Mouse (Mus musculus): ENCODE data around the gene Rorc. TPM values are rescaled to one million over a fixed set of nuclear protein-coding genes. Genes with fewer than 3 reads are reported as not detected.

Gene Rorc
- polyA plus RNA-seq, 1 experiment: 0.66 TPM

DNA sequence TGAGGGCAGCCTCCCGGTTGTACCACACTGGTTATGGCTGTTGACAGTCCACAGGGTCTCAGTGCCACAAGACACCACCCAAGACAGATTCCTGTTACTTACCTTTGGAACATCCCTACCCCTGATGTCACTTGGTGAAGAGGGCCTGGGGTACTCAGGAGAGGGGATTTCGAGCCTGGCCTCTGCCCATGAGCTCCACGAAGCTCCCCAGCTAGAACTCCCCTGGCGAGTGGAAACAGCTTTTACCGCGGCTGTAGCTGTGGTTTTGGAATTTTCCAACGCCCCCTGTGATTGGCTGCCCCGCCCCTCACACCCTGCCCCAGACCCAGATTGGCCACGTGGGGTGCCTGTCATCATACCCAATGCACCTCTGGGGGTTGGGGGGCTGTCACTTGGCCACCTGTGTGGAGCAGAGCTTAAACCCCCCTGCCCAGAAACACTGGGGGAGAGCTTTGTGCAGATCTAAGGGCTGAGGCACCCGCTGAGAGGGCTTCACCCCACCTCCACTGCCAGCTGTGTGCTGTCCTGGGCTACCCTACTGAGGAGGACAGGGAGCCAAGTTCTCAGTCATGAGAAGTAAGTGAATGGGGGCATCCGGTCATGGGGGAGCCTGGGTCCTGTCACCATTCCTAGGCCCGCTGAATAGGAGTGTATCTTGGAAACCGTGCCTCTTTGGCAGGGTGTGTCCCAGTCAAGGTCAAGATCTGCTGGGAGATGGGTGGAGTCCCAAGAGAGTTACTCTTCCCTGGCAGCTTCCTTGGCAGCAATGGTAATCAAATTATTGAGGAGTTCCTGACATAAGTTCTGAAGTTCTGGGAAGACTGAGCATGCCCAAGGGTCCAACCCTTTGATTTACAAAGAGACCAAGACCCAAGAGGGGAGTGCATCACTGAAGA is 4.7 kb downstream of the Rorc start:
- Histone ChIP-seq H3K27ac (ENCODE audit: insufficient read depth, low read length) (no peak overlapping the region), H3K4me3 (ENCODE audit: low read depth, low read length) (no peak overlapping the region), H3K27me3 (ENCODE audit: control insufficient read depth, insufficient read depth, low read length, poor library complexity, severe bottlenecking) (no peaks in the 10 kb centered on the region)

DNA sequence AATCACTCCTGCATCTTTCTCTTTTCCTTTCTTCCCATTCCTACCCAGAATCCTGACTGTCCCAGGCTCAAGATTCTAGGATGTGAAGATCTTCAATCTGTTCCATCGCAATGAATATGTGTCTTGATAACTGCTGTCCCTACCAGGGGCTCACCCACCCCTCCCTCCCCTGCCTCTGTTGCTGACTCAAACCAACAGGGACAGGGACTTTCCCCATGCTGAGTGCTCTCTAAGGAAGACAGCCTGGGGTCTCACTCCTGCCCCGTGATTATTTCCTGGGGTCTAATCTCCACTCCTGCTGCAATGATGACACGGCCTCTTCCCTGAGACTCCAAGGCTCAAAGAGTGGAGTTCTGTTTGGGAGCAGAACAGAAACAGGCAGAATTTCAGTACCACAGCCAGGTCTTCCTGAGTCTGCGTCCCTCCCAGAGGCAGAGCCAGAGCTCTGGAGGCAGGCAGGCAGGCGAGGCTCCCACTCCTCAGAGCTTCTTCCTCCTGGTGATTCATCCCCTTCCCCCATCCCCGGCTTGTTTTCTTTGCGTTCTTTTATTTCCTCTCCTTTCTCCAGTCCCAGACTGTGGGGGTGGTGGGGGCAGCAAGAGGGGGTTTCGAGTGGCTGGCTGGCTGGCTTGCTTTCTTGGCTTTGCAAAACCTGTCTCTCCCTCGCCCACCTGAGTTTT is 7.4 kb downstream of the Rorc start:
- no peaks in the 10 kb centered on the region for H3K27me3 ChIP-seq (ENCODE audit: control insufficient read depth, insufficient read depth, low read length, poor library complexity, severe bottlenecking)
- H3K27ac ChIP-seq (ENCODE audit: insufficient read depth, low read length): no peak overlapping the region
- TF ChIP-seq CTCF (IDR thresholded peaks at IDR 0.05; ENCODE audit: low read depth, low read length): no peak
- no peak for TF ChIP-seq EP300 (IDR thresholded peaks at IDR 0.05; ENCODE audit: insufficient read depth, low read depth, low read length)
- TF ChIP-seq POLR2A (IDR thresholded peaks at IDR 0.05; ENCODE audit: insufficient read depth, low read length): no peak
- peaks cover 7% of the 10 kb centered on the region for H3K9me3 ChIP-seq (replicated peaks; ENCODE audit: control insufficient read depth, insufficient read depth, low read length, poor library complexity, severe bottlenecking)
- no peak overlapping the region for H3K4me3 ChIP-seq (ENCODE audit: low read depth, low read length)
- H3K4me1 ChIP-seq (ENCODE audit: control insufficient read depth, insufficient read depth, low read length): no peaks in the 10 kb centered on the region
- no peaks in the 10 kb centered on the region for H3K36me3 ChIP-seq (ENCODE audit: control insufficient read depth, insufficient read depth, low read length, poor library complexity, severe bottlenecking)
- H3K9ac ChIP-seq (ENCODE audit: low read depth, poor library complexity, severe bottlenecking): no peak overlapping the region

More for the DNA sequence above, 4.7 kb downstream of the Rorc start:
- H3K4me1 ChIP-seq (ENCODE audit: control insufficient read depth, insufficient read depth, low read length): peaks cover 2% of the 10 kb centered on the region
- no peak for TF ChIP-seq EP300 (IDR thresholded peaks at IDR 0.05; ENCODE audit: insufficient read depth, low read depth, low read length)
- TF ChIP-seq POLR2A (IDR thresholded peaks at IDR 0.05; ENCODE audit: insufficient read depth, low read length): no peak
- no peak for TF ChIP-seq CTCF (IDR thresholded peaks at IDR 0.05; ENCODE audit: low read depth, low read length)
- no peak overlapping the region for H3K9ac ChIP-seq (ENCODE audit: low read depth, poor library complexity, severe bottlenecking)
- no peaks in the 10 kb centered on the region for H3K36me3 ChIP-seq (ENCODE audit: control insufficient read depth, insufficient read depth, low read length, poor library complexity, severe bottlenecking)
- H3K9me3 ChIP-seq (replicated peaks; ENCODE audit: control insufficient read depth, insufficient read depth, low read length, poor library complexity, severe bottlenecking): peaks cover 7% of the 10 kb centered on the region

DNA sequence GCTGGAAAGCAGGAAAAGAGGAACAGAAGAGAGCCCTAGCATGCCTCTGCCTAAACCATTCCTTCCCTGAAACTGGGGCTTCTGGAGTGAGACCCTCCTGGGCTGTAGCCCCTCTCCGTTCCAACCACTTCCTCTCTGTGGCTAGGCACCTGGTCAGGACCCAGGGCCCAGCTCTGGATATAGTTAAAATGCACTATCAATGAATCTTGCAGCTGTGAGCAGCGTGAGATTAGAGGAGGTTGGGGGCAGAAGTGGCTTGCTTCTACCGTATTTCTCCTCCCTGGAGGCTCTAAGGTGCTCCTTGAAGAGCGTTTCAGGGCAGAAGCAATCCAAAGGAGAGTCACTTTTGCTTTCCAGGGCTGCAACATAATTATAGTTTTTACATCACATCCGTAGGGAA is 9.7 kb downstream of the Rorc start:
- Histone ChIP-seq H3K9me3 (replicated peaks; ENCODE audit: control insufficient read depth, insufficient read depth, low read length, poor library complexity, severe bottlenecking) (peaks cover 7% of the 10 kb centered on the region), H3K4me1 (ENCODE audit: control insufficient read depth, insufficient read depth, low read length) (no peaks in the 10 kb centered on the region), H3K27ac (ENCODE audit: insufficient read depth, low read length) (no peak overlapping the region), H3K36me3 (ENCODE audit: control insufficient read depth, insufficient read depth, low read length, poor library complexity, severe bottlenecking) (no peaks in the 10 kb centered on the region), H3K27me3 (ENCODE audit: control insufficient read depth, insufficient read depth, low read length, poor library complexity, severe bottlenecking) (no peaks in the 10 kb centered on the region), H3K4me3 (ENCODE audit: low read depth, low read length) (no peak overlapping the region), H3K9ac (ENCODE audit: low read depth, poor library complexity, severe bottlenecking) (no peak overlapping the region)
- TF ChIP-seq EP300 (IDR thresholded peaks at IDR 0.05; ENCODE audit: insufficient read depth, low read depth, low read length) (no peak), POLR2A (IDR thresholded peaks at IDR 0.05; ENCODE audit: insufficient read depth, low read length) (no peak), CTCF (IDR thresholded peaks at IDR 0.05; ENCODE audit: low read depth, low read length) (no peak)

DNA sequence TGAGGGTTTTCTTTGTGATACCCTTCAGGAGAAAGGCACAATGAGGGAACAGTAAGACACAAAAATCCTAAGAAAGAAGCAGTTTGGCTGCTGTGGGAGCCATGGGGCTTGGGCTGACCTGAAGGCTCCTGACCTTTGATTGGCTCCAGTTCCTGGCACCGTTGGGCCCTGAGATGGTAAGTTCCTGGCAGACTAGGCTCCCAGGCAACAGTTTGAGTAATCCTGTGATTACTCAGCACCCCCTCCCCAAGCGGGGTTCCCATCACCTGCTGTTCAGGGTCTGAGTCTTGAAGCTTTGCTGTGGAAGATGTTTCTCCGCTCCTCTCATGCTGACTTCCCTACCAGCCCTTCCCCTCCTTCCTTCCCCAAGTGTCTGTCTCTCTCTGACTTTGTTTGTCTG is 10.9 kb downstream of the Rorc start:
- Histone ChIP-seq H3K4me3 (ENCODE audit: low read depth, low read length) (no peak overlapping the region), H3K36me3 (ENCODE audit: control insufficient read depth, insufficient read depth, low read length, poor library complexity, severe bottlenecking) (no peaks in the 10 kb centered on the region), H3K9me3 (replicated peaks; ENCODE audit: control insufficient read depth, insufficient read depth, low read length, poor library complexity, severe bottlenecking) (peaks cover 7% of the 10 kb centered on the region), H3K27ac (ENCODE audit: insufficient read depth, low read length) (no peak overlapping the region), H3K27me3 (ENCODE audit: control insufficient read depth, insufficient read depth, low read length, poor library complexity, severe bottlenecking) (no peaks in the 10 kb centered on the region), H3K4me1 (ENCODE audit: control insufficient read depth, insufficient read depth, low read length) (no peaks in the 10 kb centered on the region), H3K9ac (ENCODE audit: low read depth, poor library complexity, severe bottlenecking) (no peak overlapping the region)
- TF ChIP-seq EP300 (IDR thresholded peaks at IDR 0.05; ENCODE audit: insufficient read depth, low read depth, low read length): no peak
- TF ChIP-seq CTCF (IDR thresholded peaks at IDR 0.05; ENCODE audit: low read depth, low read length): no peak
- TF ChIP-seq POLR2A (IDR thresholded peaks at IDR 0.05; ENCODE audit: insufficient read depth, low read length): no peak

DNA sequence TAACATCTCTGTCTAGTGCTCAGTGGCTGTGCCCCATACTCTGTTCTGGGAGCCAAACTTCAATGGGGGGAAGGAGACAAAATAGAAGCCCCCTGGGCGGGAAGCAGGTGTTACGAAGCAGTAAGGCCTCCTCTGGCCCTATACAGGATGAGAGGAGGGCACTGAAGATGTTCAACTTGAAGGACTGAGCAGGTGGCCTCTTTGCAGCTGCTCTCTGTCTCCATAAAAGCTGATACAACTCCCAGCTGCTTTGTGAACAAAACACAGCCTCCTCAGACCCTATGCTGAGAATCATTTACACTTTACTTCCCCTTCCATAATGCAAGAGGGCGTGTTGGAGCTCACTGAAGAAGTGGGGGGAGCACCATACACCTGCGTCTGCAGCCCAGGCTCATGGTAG is 14.1 kb downstream of the Rorc start:
- no peak overlapping the region for H3K27ac ChIP-seq (ENCODE audit: insufficient read depth, low read length)
- H3K9me3 ChIP-seq (replicated peaks; ENCODE audit: control insufficient read depth, insufficient read depth, low read length, poor library complexity, severe bottlenecking): no peaks in the 10 kb centered on the region
- H3K9ac ChIP-seq (ENCODE audit: low read depth, poor library complexity, severe bottlenecking): no peak overlapping the region
- no peaks in the 10 kb centered on the region for H3K4me1 ChIP-seq (ENCODE audit: control insufficient read depth, insufficient read depth, low read length)
- no peak overlapping the region for H3K4me3 ChIP-seq (ENCODE audit: low read depth, low read length)
- no peak for TF ChIP-seq CTCF (IDR thresholded peaks at IDR 0.05; ENCODE audit: low read depth, low read length)
- TF ChIP-seq EP300 (IDR thresholded peaks at IDR 0.05; ENCODE audit: insufficient read depth, low read depth, low read length): no peak
- no peak for TF ChIP-seq POLR2A (IDR thresholded peaks at IDR 0.05; ENCODE audit: insufficient read depth, low read length)
- H3K27me3 ChIP-seq (ENCODE audit: control insufficient read depth, insufficient read depth, low read length, poor library complexity, severe bottlenecking): no peaks in the 10 kb centered on the region
- H3K36me3 ChIP-seq (ENCODE audit: control insufficient read depth, insufficient read depth, low read length, poor library complexity, severe bottlenecking): no peaks in the 10 kb centered on the region

DNA sequence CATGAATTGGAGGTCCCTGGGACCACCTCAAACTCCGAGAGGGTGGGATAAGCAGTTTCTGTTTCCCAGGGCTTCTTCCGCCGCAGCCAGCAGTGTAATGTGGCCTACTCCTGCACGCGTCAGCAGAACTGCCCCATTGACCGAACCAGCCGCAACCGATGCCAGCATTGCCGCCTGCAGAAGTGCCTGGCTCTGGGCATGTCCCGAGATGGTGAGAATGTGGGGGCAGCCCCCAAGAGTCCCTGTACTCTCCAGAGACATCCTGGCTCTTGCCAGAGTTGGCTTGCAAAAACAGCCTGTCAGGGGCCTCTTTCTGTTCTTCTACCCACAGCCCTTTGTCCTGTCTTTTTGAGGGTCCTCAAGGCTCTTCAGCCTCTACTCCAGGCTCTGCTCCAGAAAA is 14.8 kb downstream of the Rorc start:
- H3K9me3 ChIP-seq (replicated peaks; ENCODE audit: control insufficient read depth, insufficient read depth, low read length, poor library complexity, severe bottlenecking): no peaks in the 10 kb centered on the region
- no peaks in the 10 kb centered on the region for H3K4me1 ChIP-seq (ENCODE audit: control insufficient read depth, insufficient read depth, low read length)
- H3K27ac ChIP-seq (ENCODE audit: insufficient read depth, low read length): no peak overlapping the region
- no peak overlapping the region for H3K4me3 ChIP-seq (ENCODE audit: low read depth, low read length)
- no peaks in the 10 kb centered on the region for H3K27me3 ChIP-seq (ENCODE audit: control insufficient read depth, insufficient read depth, low read length, poor library complexity, severe bottlenecking)
- H3K36me3 ChIP-seq (ENCODE audit: control insufficient read depth, insufficient read depth, low read length, poor library complexity, severe bottlenecking): no peaks in the 10 kb centered on the region
- H3K9ac ChIP-seq (ENCODE audit: low read depth, poor library complexity, severe bottlenecking): no peak overlapping the region
- no peak for TF ChIP-seq POLR2A (IDR thresholded peaks at IDR 0.05; ENCODE audit: insufficient read depth, low read length)
- no peak for TF ChIP-seq EP300 (IDR thresholded peaks at IDR 0.05; ENCODE audit: insufficient read depth, low read depth, low read length)
- no peak for TF ChIP-seq CTCF (IDR thresholded peaks at IDR 0.05; ENCODE audit: low read depth, low read length)
